Mouse (Mus musculus) adrenal gland, adult 2 months (tissue): ENCODE data around the gene Ankrd65. TPM values are rescaled to one million over a fixed set of nuclear protein-coding genes. Genes with fewer than 3 reads are reported as not detected.
"Not testable (repeated sequence)": the region's sequence is repeated elsewhere in the genome, so short reads cannot be mapped to it uniquely, and the experiment has no call there.

Experiments
- DNase-seq: peaks from one replicate; pipeline ENCODE4 v3.0.0; 2021
- long read RNA-seq: library from polyadenylated mRNA; stranded (forward); transcript quantifications from one replicate; pipeline ENCODE4 v2.0.0, GENCODE M21; 2021
- polyA plus RNA-seq: library from polyadenylated mRNA; depleted of rRNA; stranded (reverse); fragments of >200 nt; gene quantifications from 2 replicates; pipeline ENCODE4 v1.2.3, GENCODE M21; 2012; rRNA removed
- total RNA-seq, 2 experiments: library from RNA; stranded (reverse); gene quantifications; 2 replicates each; pipeline ENCODE4 v1.2.3; 2021

The Ankrd65 gene
- total RNA-seq (not detected), polyA plus RNA-seq (0.11 and 0.16 TPM in 2 replicates)
- long read RNA-seq: 0 reads

DNA sequence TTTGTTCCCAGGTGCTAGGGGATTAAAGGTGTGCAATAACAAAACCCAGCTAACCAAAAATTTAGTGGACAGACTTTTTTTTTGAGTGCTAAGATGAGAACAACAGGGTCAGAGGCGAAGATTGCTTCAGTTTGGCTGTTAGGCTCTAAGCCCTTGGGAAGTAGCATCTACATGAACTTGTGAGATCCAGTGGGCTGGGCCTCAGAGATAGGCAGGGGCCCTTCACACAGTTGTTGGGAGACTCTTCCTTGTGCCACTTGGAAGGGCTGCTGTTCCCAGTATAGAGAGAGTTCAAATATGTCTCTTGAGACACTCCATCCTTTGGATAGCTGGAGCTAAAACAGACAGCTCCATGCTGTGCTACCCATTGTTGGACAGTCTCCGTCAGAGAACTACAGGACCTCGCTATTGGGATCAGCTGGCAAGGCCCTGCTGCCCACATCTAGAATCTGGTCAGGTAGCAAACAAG is at the start of gene Ankrd65:
Gene Ankrd65 (plus strand): TSS at position 419 of the 469 bp plus-strand sequence.
- DNase-seq: no peak

- DNase-seq: not testable (repeated sequence)
Measured at GRCm38 (mm10) chr4:155740681-155741080, 49.6 kb upstream of the Ankrd65 start.

DNA sequence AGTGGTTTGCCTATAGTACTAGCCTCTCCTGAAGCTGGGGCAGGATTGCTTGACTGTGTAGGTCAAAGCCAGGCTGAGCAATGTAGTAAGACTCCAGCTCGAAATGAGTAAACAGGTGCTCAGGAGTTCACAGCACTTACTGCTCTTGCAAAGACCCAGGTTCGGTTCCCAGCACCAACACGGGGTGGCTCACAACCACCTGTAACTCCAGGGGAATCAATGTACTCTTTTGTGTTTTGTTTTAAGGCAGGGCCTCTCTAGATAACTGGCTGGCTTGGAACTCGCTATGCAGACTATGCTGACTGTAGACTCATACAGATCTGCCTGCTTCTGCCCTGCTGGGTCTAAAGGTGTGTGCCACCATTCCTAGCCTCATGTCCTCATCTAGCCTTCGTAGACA is 47.6 kb upstream of the Ankrd65 start:
- DNase-seq: no peak

DNA sequence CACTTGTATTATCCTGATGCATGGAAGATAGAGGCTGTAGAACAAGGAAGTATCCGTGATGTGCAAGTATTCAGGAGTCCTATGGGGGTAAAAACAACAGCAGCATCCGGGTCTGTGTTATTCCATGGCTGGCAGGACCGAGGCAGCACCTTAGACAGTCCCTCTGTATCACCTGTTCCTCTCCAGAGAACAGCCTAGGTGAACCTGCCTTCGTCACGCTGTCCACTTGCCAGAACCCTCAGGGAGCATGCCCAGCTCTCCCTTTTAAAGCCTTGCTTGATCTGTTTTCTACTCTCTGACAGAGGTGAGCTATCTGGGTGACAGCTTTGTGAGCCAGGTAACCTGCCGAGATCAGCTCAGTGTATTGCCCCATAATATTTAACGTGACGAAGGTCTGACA is 45.8 kb upstream of the Ankrd65 start:
- DNase-seq: no peak

DNA sequence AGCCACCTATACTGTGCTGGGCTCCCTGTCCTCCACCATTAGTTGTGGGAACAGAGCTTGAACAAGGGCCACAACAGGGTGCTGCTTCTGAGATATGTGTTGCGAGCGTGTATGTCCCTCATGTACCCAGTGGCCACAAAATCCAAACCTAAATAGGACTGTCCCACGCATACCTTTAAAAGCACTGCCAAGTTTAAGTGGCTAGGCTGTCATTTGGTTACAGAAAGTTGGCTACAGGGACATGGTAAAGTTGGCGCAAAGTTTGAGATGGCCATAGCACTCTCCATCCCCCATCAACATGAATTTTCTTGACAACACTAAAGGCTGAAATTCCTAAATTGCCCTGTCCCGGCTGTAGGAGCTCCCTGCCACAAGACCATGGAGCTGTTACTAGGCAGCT is 45.1 kb upstream of the Ankrd65 start:
- DNase-seq: no peak

DNA sequence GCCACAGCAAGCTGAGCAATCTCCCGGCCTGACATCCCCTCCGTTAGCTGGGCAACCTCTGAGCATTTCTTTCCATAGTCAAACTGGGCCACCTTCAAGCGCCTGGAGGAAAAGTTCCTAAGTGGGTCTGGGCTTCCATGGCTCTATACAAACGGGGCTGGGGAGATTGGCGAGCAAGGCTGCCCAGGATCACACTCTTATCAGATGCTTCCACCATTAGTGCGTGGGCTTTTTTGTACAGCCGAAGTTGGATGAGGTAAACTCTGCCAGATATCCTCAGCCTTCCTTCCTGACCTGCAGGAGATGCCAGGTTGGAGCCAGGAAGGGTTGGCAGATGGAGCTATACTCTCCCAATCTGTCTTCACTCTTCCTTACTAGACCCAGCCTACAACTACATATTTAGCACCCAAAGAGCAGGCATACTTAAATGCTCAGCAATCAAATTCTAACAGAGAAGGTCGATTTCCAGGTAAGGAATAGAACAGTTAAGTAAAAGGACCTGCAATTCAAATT is 44.1 kb upstream of the Ankrd65 start:
- no peak for DNase-seq

DNA sequence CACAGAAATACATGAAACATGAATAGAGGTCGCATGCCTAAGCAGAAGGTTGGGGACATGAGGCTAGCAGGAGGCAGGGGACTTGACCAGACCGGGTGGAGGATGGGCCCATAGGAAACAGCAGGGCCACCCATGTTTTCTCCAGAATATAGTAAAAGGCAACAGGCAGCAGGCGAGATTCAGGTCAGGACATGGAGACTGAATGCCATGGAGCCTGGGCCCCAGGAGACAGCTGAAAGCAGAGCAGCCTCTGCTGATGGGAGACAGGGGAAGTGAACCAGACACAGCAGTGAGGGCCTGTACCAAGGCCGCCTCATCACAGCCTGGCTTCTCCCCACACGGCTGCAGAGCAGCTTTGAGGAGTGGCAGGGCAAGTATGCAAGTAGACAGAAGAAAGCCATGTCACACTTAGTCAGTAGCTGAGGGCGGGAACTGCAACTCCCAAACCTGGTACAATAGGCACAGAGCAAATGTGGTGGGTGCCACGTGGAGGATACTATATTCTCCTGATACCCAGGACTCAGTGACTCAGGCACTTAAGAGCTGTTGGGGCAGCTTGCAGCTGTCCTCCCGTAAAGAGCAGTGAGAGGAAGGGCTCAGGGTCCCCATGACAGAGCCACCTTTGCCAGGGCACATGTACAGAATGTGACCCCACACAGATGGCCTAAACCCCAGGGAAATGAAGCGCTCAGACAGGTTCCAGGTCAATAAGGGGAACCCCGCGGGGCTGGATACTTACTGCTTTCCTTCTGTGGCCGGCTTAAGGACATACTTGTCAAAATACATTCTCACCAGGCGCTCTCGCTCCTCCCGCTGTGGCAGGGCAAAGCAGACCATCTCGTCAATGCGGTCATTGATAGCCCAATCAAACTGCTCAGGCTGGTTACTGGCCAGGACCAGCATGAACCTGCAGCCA is 43.4 kb upstream of the Ankrd65 start:
- no peak for DNase-seq

- no peak for DNase-seq
Measured at GRCm38 (mm10) chr4:155757011-155757410, 33.2 kb upstream of the Ankrd65 start.

DNA sequence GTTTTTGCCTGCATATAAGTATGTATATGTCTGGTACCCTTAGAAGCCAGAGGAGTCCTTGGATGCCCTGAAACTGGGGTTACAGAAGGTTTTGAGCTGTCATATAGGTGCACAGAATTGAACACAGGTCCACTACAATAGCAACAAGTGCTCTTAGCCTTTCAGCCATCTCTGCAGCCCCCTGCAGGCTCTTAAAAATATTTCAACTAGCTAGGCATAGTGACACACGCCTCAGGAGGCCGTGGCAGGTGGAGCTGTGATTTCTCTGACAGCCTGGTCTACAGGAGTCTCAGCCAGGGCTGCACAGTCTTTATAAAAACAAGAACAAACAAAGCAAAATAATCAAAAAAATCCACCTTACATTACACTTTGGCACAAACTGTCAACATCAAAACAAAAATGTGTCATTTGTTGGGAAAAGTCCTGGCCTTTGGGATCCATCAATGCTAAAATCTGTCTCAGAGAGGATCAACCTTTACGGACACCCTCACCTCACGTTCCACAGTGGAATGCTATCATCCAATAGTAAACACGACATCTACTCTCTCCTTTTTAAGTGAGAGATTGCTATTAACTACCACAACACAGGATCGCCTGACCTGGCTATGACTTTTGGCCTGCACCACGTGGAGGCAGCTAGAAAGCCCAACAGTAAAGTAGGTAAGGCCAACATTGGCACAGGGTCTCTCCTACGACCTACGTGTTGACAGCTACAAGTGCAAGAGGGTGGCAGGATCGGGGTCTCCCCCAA is 30.2 kb upstream of the Ankrd65 start:
- DNase-seq: peak; percentile 45

- DNase-seq: peak; percentile 98
Measured at GRCm38 (mm10) chr4:155760613-155761355, 29.5 kb upstream of the Ankrd65 start, which contains the start of gene Atad3a. Atad3a (minus strand) TSS chr4:155761093.

GRCm38 (mm10) chr4:155761356-155762099 is 28.7 kb upstream of the Ankrd65 start:
- DNase-seq: peak; percentile 52

DNA sequence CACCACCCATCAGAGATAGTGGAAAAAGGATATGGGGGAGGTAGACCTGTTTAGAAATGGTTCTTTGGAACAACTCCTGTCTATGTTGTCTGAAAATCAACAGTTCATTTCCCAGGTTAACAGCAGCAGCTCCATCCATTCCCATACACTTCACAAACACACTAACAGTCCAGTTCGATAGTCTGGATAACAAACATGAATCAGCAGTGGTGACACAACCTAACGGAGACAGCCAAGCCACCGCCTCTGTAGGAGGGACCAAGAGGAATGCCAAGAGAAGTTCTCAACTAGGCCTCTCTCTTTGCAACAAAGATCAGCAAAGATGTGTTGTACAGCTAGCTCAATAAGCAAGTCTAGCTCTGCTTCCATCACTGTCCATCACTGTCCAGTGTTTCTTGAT is 27.9 kb upstream of the Ankrd65 start:
- DNase-seq: peak; percentile 72

- peak; percentile 75 for DNase-seq
Measured at GRCm38 (mm10) chr4:155769496-155769879, 20.8 kb upstream of the Ankrd65 start.

- DNase-seq: peak; percentile 92
Measured at GRCm38 (mm10) chr4:155769880-155770512, 20.2 kb upstream of the Ankrd65 start.

DNA sequence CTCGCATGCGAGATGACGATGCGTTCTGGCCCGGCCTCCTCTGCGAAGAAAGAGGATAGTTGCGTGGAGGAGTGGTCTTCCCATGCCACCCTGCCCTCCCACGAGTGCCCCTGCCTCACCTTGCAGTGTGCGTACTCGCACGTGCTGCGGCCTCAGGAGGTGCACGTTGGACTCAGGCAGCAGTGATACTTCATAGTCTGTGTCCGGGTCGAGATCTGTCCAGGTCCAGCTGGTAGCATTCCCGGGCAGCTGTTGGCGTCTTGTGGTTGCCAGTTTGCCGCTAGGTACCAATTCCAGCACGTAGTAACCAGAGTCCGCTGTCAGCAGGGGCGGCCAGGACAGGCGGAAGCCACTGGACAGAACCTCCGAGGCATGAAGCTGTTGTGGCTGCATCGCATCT is 19.6 kb upstream of the Ankrd65 start:
- DNase-seq: no peak

DNA sequence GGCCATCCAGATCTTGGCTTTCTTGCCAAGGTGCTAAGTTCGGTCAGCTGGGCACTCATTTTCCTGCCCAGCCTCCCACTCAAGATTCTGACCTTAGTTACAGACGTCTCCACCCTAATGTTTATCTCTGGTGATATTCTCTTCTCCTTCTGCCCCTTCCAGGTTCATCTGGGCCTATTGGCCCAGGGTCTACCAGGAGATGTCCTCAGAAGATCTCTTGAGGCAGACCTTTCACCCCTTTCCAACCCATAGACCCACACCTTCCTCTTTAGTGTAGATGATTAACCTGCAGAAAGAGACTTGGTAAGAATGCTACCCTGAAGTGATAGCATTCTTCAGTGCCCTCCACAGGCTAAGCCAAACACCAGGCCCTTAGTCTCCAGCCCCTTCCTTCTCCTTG is 18.5 kb upstream of the Ankrd65 start:
- DNase-seq: no peak

DNA sequence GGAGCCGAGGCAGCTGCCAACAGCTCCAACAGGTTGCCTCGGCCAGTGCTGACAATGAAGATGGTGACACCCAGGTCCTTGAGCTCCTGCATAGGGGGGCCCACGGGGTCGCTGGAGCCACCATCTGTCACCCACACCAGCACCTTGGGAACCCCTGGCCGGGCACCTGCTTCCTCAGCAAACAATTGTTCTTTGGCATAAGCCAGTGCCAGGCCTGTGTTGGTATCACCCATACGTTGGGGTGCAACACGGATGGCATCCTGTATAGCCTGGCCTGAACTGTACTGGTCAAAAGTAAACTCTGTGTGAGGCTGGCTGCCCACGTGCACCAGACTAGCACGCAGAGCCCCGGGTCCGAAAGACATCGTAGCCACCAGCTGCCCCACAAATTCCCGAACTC is 17.5 kb upstream of the Ankrd65 start:
- DNase-seq: no peak

- DNase-seq: no peak
Measured at GRCm38 (mm10) chr4:155773335-155774078, 16.7 kb upstream of the Ankrd65 start.

DNA sequence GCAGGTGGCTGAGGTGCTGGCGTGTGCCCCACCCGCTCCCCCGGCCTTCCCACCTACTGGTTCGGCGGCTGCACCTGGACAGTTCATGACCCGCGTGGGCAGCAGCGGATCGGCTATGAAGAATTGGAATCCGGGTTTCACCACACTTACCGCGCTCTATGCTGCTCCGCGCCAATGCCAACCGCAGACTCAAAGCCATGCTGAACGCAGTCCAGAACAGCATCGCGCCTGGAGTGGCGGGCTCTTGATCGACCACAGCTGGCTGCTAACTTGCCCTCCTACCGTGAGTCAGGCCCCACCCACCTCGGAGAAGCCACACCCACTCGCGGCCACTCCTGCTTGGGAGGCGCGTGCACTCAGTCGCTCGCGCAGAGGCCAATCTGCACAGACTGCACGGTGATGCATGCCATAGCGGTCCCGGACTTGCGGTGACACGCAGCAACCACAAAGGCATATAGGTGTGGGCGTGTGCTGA is 15.9 kb upstream of the Ankrd65 start, which contains the start of gene Vwa1:
Gene Vwa1 (minus strand): TSS at position 419 of the 475 bp plus-strand sequence.
- peak; percentile 94 for DNase-seq
